Mouse (Mus musculus) ES-Bruce4 (cell line): Measurements from ENCODE around the gene Nme8. TPM values are rescaled to one million over a fixed set of nuclear protein-coding genes. Genes with fewer than 3 reads are reported as not detected.

ENCODE experiments used
- H3K27ac ChIP-seq: 2 replicates; pipeline ENCODE4 v1.5.1; 2012; ENCODE audit warnings: low read length, inconsistent platforms; ENCODE audit not compliant: insufficient read depth
- H3K27me3 ChIP-seq: 2 replicates; pipeline ENCODE4 v1.6.1; 2012; ENCODE audit warnings: mild to moderate bottlenecking, low read length, inconsistent platforms; ENCODE audit not compliant: control insufficient read depth, poor library complexity, insufficient read depth, severe bottlenecking
- H3K36me3 ChIP-seq: 2 replicates; pipeline ENCODE4 v1.6.1; 2012; ENCODE audit warnings: inconsistent platforms, mild to moderate bottlenecking, low read length, moderate library complexity; ENCODE audit not compliant: control insufficient read depth, poor library complexity, insufficient read depth, severe bottlenecking
- H3K4me1 ChIP-seq: one replicate; pipeline ENCODE4 v1.8.1; 2011; ENCODE audit warnings: low read length; ENCODE audit not compliant: control insufficient read depth, insufficient read depth
- H3K4me3 ChIP-seq: 2 replicates; pipeline ENCODE4 v1.5.1; 2011; ENCODE audit warnings: low read depth, mild to moderate bottlenecking, low read length
- H3K9ac ChIP-seq: 2 replicates; pipeline ENCODE4 v1.6.1; 2012; ENCODE audit warnings: low read depth, mild to moderate bottlenecking, inconsistent platforms; ENCODE audit not compliant: poor library complexity, severe bottlenecking
- H3K9me3 ChIP-seq: replicated peaks from 2 replicates; pipeline ENCODE4 v1.6.1; 2012; ENCODE audit warnings: mild to moderate bottlenecking, low read length, inconsistent platforms; ENCODE audit not compliant: control insufficient read depth, poor library complexity, insufficient read depth, severe bottlenecking
- CTCF ChIP-seq: IDR thresholded peaks from one replicate; pipeline ENCODE4 v1.8.1; 2011; ENCODE audit warnings: low read depth, low read length
- EP300 ChIP-seq: IDR thresholded peaks from 2 replicates; pipeline ENCODE4 v1.6.1; 2011; ENCODE audit warnings: low read depth, low read length; ENCODE audit not compliant: insufficient read depth
- POLR2A ChIP-seq: IDR thresholded peaks from one replicate; pipeline ENCODE4 v1.8.1; 2011; ENCODE audit warnings: low read length; ENCODE audit not compliant: insufficient read depth
- polyA plus RNA-seq: library from polyadenylated mRNA; stranded (reverse); fragments of >200 nt; gene quantifications from 2 replicates; pipeline ENCODE4 v1.2.4, GENCODE M21; 2011; ENCODE audit warnings: low read depth; ENCODE audit not compliant: missing spikeins, insufficient read depth, insufficient read length

Gene Nme8
- polyA plus RNA-seq, result not detected in 2 replicates

DNA sequence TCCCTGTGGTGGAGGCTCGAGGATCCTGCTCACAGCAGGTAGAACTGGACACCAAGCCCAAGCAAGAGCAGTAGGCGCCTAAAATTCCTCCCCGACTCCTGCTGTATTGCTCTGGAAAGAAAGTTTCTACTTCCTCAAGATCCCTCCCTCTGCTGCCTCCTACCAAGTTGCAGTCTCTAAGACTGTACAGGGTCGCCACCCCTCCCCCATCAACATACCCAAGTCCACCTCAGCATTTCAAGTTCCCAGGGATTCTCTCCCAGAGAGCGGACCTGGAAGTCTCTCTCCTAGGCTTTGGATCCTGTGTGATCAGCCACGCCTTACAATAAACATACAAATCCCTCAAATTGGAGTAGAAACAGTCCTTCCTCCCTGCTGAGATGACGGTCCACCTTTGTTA, at the start of gene Nme8:
Gene Nme8, minus strand, starts transcription at position 5 of the 400 bp plus-strand sequence.
- Histone ChIP-seq H3K4me3 (no peak within 1 kb of the TSS), H3K9me3 (no peaks in the 10 kb centered on the region; the same call in 1 of the 2 replicates), H3K9ac (no peak within 1 kb of the TSS), H3K27ac (no peak within 1 kb of the TSS), H3K4me1 (no peaks in the 10 kb centered on the region), H3K36me3 (no peaks in the 10 kb centered on the region), H3K27me3 (no peaks in the 10 kb centered on the region)
- TF ChIP-seq EP300 (no peak), CTCF (no peak), POLR2A (no peak)

DNA sequence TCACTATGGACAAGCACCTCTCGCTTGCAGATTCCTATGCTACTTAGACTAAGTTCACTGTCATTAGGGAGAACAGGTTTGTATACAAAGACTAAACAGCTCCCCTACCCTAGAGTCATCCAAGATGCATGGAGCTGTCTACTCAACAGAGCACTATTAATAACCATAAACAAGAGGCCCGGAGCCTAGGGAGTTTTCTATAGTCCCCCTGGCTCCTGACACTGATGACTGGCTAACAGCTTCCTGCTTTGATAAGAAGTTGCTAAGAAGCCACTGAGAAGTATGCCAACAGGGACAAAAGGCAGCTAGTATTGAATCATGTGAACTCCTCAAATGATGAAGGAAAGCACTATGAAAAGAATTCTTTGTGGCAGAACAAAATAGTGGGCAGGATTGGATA, 48.1 kb upstream of the Nme8 start:
- TF ChIP-seq CTCF (no peak), EP300 (no peak), POLR2A (no peak)
- H3K27ac ChIP-seq, result no peak overlapping the region
- H3K27me3 ChIP-seq, result no peaks in the 10 kb centered on the region; the same call in 1 of the 2 replicates
- no peak overlapping the region for H3K4me3 ChIP-seq
- no peak overlapping the region for H3K9ac ChIP-seq
- no peaks in the 10 kb centered on the region for H3K9me3 ChIP-seq
- H3K4me1 ChIP-seq, result no peaks in the 10 kb centered on the region
- no peaks in the 10 kb centered on the region for H3K36me3 ChIP-seq

DNA sequence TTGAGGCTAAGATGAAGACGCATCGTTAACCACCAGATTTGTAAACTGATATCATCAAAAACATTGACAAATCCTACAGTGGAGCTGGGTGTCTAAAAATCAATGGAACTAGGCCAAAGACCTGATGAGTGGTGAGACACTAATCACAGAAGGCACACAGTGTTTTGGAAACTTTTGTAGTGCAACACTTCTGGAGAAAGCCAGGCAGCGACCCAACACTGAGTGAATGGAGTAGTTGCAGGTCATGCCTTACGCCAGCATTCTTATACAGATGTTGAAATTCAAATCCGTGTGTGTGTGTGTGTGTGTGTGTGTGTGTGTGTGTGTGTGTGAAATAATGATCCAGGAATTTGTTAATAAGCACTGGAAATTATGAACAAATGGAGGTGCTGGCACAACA, 46.9 kb upstream of the Nme8 start:
- H3K9me3 ChIP-seq, result no peaks in the 10 kb centered on the region
- no peak overlapping the region for H3K27ac ChIP-seq
- no peak overlapping the region for H3K4me3 ChIP-seq
- TF ChIP-seq EP300, result no peak
- no peak for TF ChIP-seq POLR2A
- no peak for TF ChIP-seq CTCF
- no peak overlapping the region for H3K9ac ChIP-seq
- no peaks in the 10 kb centered on the region; the same call in 1 of the 2 replicates for H3K27me3 ChIP-seq
- no peaks in the 10 kb centered on the region for H3K4me1 ChIP-seq
- H3K36me3 ChIP-seq, result no peaks in the 10 kb centered on the region

DNA sequence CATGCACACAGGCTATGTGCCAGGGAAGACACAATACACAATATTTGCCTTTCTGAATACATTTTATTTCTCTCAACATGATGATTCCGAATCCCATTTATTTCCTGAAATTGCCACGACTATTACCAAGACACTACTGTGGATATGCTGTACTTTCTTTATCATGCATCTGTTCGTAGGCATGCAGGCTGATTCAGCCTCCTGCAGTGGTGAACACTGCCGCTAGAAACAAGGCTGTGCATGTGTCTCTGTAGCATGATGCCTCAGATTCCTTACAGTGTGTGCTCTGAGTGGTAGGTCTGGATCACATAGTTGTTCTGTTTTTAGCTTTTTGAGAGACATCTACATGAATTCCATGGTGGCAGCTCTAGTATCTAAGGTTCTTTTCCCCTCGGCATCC, 37.0 kb upstream of the Nme8 start:
- H3K9ac ChIP-seq, result no peak overlapping the region
- H3K36me3 ChIP-seq, result no peaks in the 10 kb centered on the region
- no peak for TF ChIP-seq EP300
- no peak overlapping the region for H3K27ac ChIP-seq
- H3K27me3 ChIP-seq, result no peaks in the 10 kb centered on the region; the same call in 1 of the 2 replicates
- H3K4me3 ChIP-seq, result no peak overlapping the region
- H3K9me3 ChIP-seq, result no peaks in the 10 kb centered on the region
- H3K4me1 ChIP-seq, result no peaks in the 10 kb centered on the region

DNA sequence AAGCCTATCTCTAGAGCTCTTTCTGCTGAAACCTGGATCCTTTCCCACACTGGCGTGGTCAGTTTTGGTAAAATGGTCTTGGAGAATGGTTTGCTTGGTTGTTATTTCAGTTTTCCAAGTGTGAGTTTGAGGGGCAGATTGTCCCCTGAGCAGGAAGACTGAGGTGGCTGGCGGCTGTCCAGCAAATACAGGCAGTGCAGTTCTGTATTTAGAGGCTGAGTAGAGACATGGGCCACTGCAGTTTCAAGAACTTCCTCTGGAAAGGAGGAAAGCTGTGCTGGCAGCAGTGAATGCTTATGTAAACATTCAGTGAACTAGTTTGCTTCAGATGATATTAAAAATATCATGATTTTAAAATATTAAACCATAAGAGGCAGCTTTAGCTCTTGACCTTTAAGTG, 33.2 kb upstream of the Nme8 start:
- Histone ChIP-seq H3K9ac (no peak overlapping the region), H3K27me3 (no peaks in the 10 kb centered on the region; the same call in 1 of the 2 replicates), H3K27ac (no peak overlapping the region), H3K4me3 (no peak overlapping the region), H3K36me3 (no peaks in the 10 kb centered on the region), H3K9me3 (no peaks in the 10 kb centered on the region), H3K4me1 (no peaks in the 10 kb centered on the region)
- no peak for TF ChIP-seq EP300
- TF ChIP-seq POLR2A, result no peak
- TF ChIP-seq CTCF, result no peak

DNA sequence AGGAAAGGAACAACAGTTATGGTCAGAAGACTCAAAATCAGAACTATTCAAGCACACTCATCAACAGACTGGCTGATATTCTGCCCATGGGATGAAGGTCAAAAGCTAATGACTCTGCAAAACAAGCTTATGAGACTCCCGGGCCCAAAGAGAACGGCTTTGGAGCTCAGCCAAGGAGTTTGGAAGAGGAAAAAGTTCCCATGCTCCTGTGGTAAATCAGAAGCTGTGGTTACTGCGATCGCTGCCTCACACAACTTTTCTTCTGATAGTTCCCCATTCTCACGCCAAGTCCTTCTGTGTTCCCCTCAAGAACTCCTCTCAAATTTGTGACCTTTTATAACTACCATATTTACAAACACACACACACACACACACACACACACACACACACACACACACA, 21.4 kb upstream of the Nme8 start:
- no peak overlapping the region for H3K27ac ChIP-seq
- no peak for TF ChIP-seq CTCF
- TF ChIP-seq EP300, result no peak
- no peak for TF ChIP-seq POLR2A
- H3K36me3 ChIP-seq, result no peaks in the 10 kb centered on the region
- no peak overlapping the region for H3K9ac ChIP-seq
- H3K4me3 ChIP-seq, result no peak overlapping the region
- H3K4me1 ChIP-seq, result no peaks in the 10 kb centered on the region
- H3K27me3 ChIP-seq, result no peaks in the 10 kb centered on the region
- H3K9me3 ChIP-seq, result no peaks in the 10 kb centered on the region
